Mouse (Mus musculus): ENCODE results near the gene Lkaaear1. TPM values are rescaled to one million over a fixed set of nuclear protein-coding genes. Genes with fewer than 3 reads are reported as not detected.

Gene Lkaaear1
- total and polyA plus RNA-seq, 3 experiments = not detected

DNA sequence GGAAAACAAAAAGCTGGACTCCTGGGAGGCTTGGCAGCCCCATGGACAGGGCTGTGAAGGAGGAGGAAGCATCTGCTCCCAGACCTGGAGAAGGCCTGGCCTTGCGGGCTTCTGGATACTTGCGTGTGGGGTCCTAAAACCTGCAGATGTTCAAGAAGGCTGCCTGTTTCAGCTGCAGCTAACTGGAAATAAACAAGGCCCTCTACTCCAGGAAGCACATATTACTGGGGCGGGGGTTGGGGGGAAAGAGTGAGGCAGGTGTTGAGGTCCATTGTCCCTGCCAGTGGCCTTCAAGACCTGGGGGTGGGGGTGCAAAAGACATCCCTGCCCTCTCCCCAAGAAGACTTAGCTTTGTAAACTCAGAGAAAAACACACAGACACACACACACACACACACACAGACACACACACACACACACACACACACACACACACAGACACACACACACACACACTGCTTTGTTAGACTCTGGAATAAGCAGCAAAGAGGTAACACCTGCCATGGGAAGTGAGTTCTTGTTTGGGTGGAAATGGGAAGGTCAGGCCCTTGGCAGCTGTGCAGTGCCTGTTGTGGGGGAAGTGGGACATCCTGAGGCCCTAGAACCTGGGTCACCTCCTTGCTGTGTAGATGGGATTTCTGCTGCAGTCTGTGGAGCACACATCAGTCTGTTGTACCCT is 35.5 kb downstream of the Lkaaear1 start:
- H3K4me1 ChIP-seq (ENCODE audit: control insufficient read depth in 1 of 2, insufficient read depth in 2 of 2) = peaks cover 6 to 28% of the 10 kb centered on the region in 2 experiments; a peak in 3 of 4 replicates
- no peak overlapping the region for H3K4me2 ChIP-seq (ENCODE audit: insufficient read depth, low read depth, poor library complexity, severe bottlenecking)
- H3K9ac ChIP-seq (ENCODE audit: insufficient read depth, low read depth) = no peak overlapping the region
- H3K27ac ChIP-seq (ENCODE audit: insufficient read depth, low read depth) = no peak overlapping the region
- H3K36me3 ChIP-seq (replicated peaks in 1 of 2; ENCODE audit: control insufficient read depth in 1 of 2, insufficient read depth in 1 of 2, low read length in 1 of 2) = peaks cover 5 to 17% of the 10 kb centered on the region in 2 experiments
- no peak for DNase-seq (ENCODE audit: extremely low read depth)
- H3K79me2 ChIP-seq (replicated peaks; ENCODE audit: control insufficient read depth, extremely low read depth, insufficient read depth, poor library complexity, severe bottlenecking) = no peaks in the 10 kb centered on the region
- TF ChIP-seq PAX5 (IDR thresholded peaks at IDR 0.05; ENCODE audit: low read length) (no peak), POLR2AphosphoS2 (IDR thresholded peaks at IDR 0.05; ENCODE audit: low read depth, low read length) (no peak), TBP (conservative IDR thresholded peaks at IDR 0.05; ENCODE audit: low read depth, low read length) (no peak), ZMIZ1 (IDR thresholded peaks at IDR 0.05; ENCODE audit: low read depth, low read length) (no peak), SIN3A (IDR thresholded peaks at IDR 0.05; ENCODE audit: low read length) (no peak), KAT2A (IDR thresholded peaks at IDR 0.05; ENCODE audit: insufficient replicate concordance, low read length) (no peak), E2F4 (IDR thresholded peaks at IDR 0.05; ENCODE audit: insufficient replicate concordance, low read depth, low read length) (no peak), EP300 (IDR thresholded peaks at IDR 0.05; ENCODE audit: low read length) (no peak)
- dilution Hi-C loops (cut with MboI; ENCODE audit: extremely low pct_ligation_motif_present, extremely low pct_unique_long_range_greater_than_20kb, low sequenced_read_pairs) (no loop called here), in situ Hi-C loops (cut with MboI; ENCODE audit: low pct_ligation_motif_present, low pct_unique_long_range_greater_than_20kb, low sequenced_read_pairs) (no loop called here)
- no peaks in the 10 kb centered on the region for H3K9me3 ChIP-seq (replicated peaks; ENCODE audit: low read length)
- H3K4me3 ChIP-seq (replicated peaks in 1 of 3; ENCODE audit: low read depth in 2 of 3, low read length in 2 of 3, poor library complexity in 1 of 3) = no peak overlapping the region
- no peaks in the 10 kb centered on the region for H3K27me3 ChIP-seq (replicated peaks)

DNA sequence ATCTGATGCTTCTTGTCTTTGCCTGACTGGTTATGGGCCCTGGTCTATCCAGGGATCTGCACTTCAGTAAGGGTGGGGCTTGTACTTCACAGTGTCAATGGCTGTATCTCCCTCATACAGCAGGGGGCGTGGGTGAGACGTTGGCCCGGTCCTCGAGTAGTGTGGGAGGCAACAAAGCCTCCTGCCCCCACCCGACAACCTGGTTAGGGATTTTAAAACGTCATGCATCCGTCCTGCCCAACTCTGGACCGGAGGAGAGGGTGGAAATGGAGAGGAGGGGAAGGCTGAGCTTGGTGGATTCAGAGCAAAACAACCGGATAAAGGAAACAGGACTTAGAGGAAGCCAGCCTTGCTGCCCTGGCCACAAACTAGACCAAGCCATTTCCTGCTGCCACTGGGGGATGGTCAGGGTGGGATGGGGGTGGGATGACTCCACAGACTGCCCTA is 38.6 kb downstream of the Lkaaear1 start:
- peaks cover 22 to 47% of the 10 kb centered on the region in 2 experiments for H3K36me3 ChIP-seq (replicated peaks in 1 of 2; ENCODE audit: control insufficient read depth in 1 of 2, insufficient read depth in 1 of 2, low read length in 1 of 2)
- H3K9ac ChIP-seq (ENCODE audit: insufficient read depth, low read depth) = no peak overlapping the region
- in situ Hi-C loops (cut with MboI; ENCODE audit: low pct_ligation_motif_present, low pct_unique_long_range_greater_than_20kb, low sequenced_read_pairs) = no loop called here
- peak; percentile 68 for DNase-seq (ENCODE audit: extremely low read depth)
- no peak overlapping the region for H3K27ac ChIP-seq (ENCODE audit: insufficient read depth, low read depth)
- H3K4me2 ChIP-seq (ENCODE audit: insufficient read depth, low read depth, poor library complexity, severe bottlenecking) = no peak overlapping the region
- dilution Hi-C loops (cut with MboI; ENCODE audit: extremely low pct_ligation_motif_present, extremely low pct_unique_long_range_greater_than_20kb, low sequenced_read_pairs) = no loop called here
- H3K9me3 ChIP-seq (replicated peaks; ENCODE audit: low read length) = no peaks in the 10 kb centered on the region
- H3K4me1 ChIP-seq (ENCODE audit: control insufficient read depth in 1 of 2, insufficient read depth in 2 of 2) = peaks cover 6 to 28% of the 10 kb centered on the region in 2 experiments; a peak in 3 of 4 replicates
- H3K4me3 ChIP-seq (replicated peaks in 1 of 3; ENCODE audit: low read depth in 2 of 3, low read length in 2 of 3, poor library complexity in 1 of 3) = no peak overlapping the region
- no peaks in the 10 kb centered on the region for H3K27me3 ChIP-seq (replicated peaks)
- no peaks in the 10 kb centered on the region for H3K79me2 ChIP-seq (replicated peaks; ENCODE audit: control insufficient read depth, extremely low read depth, insufficient read depth, poor library complexity, severe bottlenecking)
- TF ChIP-seq CHD1 (IDR thresholded peaks at IDR 0.05; ENCODE audit: low read depth, low read length) (no peak), IRF4 (IDR thresholded peaks at IDR 0.05; ENCODE audit: low read depth, low read length) (no peak), ELF1 (IDR thresholded peaks at IDR 0.05; ENCODE audit: low read depth, low read length) (no peak), USF1 (IDR thresholded peaks at IDR 0.05; ENCODE audit: low read depth, low read length) (no peak), SIN3A (IDR thresholded peaks at IDR 0.05; ENCODE audit: low read length) (no peak), SMC3 (IDR thresholded peaks at IDR 0.05; ENCODE audit: low read depth, low read length) (peak; percentile 91), MEF2A (IDR thresholded peaks at IDR 0.05; ENCODE audit: borderline replicate concordance, low read depth, low read length) (no peak), HCFC1 (IDR thresholded peaks at IDR 0.05; ENCODE audit: low read depth, low read length) (no peak), JUND (conservative IDR thresholded peaks at IDR 0.05; ENCODE audit: low read depth, low read length) (no peak), NELFE (IDR thresholded peaks at IDR 0.05; ENCODE audit: low read depth, low read length) (peak; percentile 30; the same call in 1 of the 2 replicates), TBP (conservative IDR thresholded peaks at IDR 0.05; ENCODE audit: low read depth, low read length) (no peak), PAX5 (IDR thresholded peaks at IDR 0.05; ENCODE audit: low read length) (no peak), USF2 (conservative IDR thresholded peaks at IDR 0.05; ENCODE audit: low read depth, low read length) (no peak), ZC3H11A (IDR thresholded peaks at IDR 0.05; ENCODE audit: low read depth, low read length) (0 out of 2 replicates have a peak, but pooled peaks have one; percentile 20), POLR2AphosphoS2 (IDR thresholded peaks at IDR 0.05; ENCODE audit: low read depth, low read length) (no peak), MAZ (IDR thresholded peaks at IDR 0.05; ENCODE audit: low read depth, low read length) (peak; percentile 50; the same call in 1 of the 2 replicates), ZMIZ1 (IDR thresholded peaks at IDR 0.05; ENCODE audit: low read depth, low read length) (no peak), CTCF (conservative IDR thresholded peaks at IDR 0.05 in 1 of 2, IDR thresholded peaks at IDR 0.05 in 1 of 2; ENCODE audit: low read depth in 2 of 2, low read length in 2 of 2) (peak; percentile 45 to 81), MXI1 (IDR thresholded peaks at IDR 0.05; ENCODE audit: low read depth, low read length) (no peak), ZNF384 (IDR thresholded peaks at IDR 0.05; ENCODE audit: low read depth, low read length) (no peak), MAX (IDR thresholded peaks at IDR 0.05; ENCODE audit: low read length) (no peak), CHD2 (IDR thresholded peaks at IDR 0.05; ENCODE audit: low read length) (no peak), TCF12 (IDR thresholded peaks at IDR 0.05; ENCODE audit: low read depth, low read length) (peak; percentile 43; the same call in 1 of the 2 replicates), MAFK (IDR thresholded peaks at IDR 0.05; ENCODE audit: insufficient replicate concordance, low read length) (no peak), MYC (IDR thresholded peaks at IDR 0.05; ENCODE audit: low read depth, low read length) (no peak), UBTF (IDR thresholded peaks at IDR 0.05; ENCODE audit: low read depth, low read length) (no peak), RAD21 (IDR thresholded peaks at IDR 0.05; ENCODE audit: low read depth, low read length) (peak; percentile 61), KAT2A (IDR thresholded peaks at IDR 0.05; ENCODE audit: insufficient replicate concordance, low read length) (no peak), ZKSCAN1 (IDR thresholded peaks at IDR 0.05; ENCODE audit: borderline replicate concordance, low read depth, low read length) (no peak), POLR2A (IDR thresholded peaks at IDR 0.05; ENCODE audit: low read depth, low read length) (no peak)

Data from CH12.LX (cell line).